Mouse (Mus musculus): ENCODE measurements around the gene Aldh6a1.

DNA sequence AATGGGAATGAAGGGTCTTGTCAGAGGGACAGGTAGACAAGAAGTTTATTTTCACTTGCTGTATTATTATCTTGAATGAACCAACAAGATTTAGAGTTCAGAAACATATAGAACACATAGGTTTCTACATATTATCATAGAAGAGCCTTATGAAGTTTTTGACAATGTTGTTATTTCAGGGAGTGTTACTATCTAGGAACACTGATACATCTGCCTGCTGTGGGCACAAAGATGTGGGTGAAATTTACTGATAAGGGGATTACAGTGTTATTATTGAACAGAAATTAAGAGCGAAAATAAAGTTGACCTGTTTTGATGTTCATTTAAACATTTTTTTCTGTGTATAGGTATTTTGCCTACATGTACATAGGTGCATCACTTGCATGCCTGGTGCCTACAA, 46.0 kb upstream of the Aldh6a1 start:
- TF ChIP-seq POLR2A (IDR thresholded peaks at IDR 0.05; ENCODE audit: low read depth, low read length), result no peak
- no peak for TF ChIP-seq CTCF (IDR thresholded peaks at IDR 0.05; ENCODE audit: extremely low read depth, insufficient read depth, insufficient read length, insufficient replicate concordance)

Data from spleen, adult 2 months (tissue).